Mouse (Mus musculus) layer of hippocampus, postnatal 10 days (tissue): ENCODE measurements around the gene Vps26c. TPM values are rescaled to one million over a fixed set of nuclear protein-coding genes. Genes with fewer than 3 reads are reported as not detected.

Source experiments
- DNase-seq, 2 experiments: peaks; one replicate each; pipeline ENCODE4 v3.0.0; 2021; ENCODE audit warnings: low spot score in 2 of 2
- total RNA-seq, 2 experiments: library from RNA; stranded (reverse); gene quantifications; 2 replicates each; pipeline ENCODE4 v1.2.3; 2021

Vps26c gene
- total RNA-seq, 2 experiments from 2014 or later, result 32.1 to 42.0 TPM

DNA sequence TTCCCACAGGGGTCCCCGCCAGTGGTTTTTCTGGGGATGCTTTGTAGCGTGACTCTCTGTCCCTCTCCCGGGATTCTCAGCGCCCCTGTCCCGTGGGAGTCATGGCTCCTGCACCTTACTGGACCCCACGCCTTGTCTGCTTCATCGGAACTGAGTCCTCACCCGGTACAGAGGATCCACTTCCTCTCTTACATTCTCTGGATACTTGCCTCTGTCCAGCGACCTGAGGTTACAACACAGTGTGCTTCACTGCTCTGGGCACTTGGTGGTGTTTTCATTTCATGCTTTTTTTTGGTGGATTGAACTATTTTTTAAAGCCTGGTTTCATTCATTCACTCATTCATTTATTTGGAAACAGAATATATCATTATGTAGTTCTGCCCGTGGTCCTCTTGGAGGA lies 23.2 kb upstream of the Vps26c start:
- DNase-seq, result no peak

DNA sequence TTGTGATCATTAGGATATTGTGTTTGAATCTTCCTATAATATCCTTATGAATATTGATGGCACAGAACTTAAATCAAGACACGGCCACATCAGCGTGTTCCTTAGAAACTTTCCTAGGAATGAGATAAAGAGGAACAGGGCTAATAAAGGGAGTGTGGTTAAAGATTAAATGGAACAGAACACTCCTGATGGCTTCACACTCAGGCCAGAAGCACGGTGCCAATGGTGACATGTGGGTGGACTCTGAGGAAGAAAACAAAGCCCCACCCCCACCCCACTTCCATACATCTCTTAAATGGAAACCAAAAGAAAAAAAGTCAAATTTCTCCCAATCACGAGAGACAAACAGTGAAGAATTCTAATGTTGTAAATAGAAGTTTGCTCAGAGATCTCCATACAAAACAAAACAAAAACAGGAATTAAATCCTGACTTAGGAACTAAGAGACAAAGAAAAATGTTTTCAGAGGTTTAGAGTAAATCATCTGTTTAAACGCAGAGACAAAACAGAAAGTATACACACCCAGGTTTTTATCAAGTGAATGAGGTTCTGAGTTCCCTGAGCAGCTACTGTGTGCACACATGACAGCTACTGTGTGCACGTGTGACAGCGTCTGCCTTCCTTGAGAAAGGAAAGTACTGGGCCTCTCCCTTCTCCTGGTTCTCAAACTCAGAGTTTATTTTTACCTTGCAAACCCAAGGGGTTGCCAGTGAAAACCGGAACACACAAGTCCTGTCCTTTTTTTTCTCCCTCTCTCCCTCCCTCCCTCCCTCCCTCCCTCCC lies 19.3 kb upstream of the Vps26c start:
- no peak for DNase-seq

DNA sequence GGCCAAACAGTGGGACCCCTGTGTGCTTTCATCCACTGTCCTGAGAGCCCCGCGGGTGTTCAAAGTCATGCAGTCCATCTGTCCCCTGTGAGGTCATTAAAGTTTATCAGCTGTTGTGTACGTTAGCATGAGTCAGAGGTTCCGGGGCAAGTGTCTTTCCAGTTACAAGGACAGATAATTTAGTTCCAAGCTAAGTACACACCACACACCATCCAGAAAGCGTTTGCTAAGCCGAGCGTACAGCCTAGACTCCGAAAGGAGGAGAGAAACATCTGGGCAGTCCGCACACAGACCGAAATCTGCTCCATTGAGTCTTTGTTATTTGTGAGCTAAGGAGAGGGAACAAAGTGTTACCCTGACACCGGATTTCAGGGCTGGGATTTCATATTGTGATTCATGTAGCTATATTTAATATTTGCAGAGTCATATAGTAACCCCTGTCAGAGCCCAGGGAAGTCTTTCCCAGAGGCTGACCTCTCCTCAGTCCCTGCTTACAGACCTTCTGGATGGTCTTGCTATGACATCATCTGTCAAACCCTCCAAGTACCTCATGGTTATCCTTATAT lies 18.0 kb upstream of the Vps26c start:
- DNase-seq, result no peak

DNA sequence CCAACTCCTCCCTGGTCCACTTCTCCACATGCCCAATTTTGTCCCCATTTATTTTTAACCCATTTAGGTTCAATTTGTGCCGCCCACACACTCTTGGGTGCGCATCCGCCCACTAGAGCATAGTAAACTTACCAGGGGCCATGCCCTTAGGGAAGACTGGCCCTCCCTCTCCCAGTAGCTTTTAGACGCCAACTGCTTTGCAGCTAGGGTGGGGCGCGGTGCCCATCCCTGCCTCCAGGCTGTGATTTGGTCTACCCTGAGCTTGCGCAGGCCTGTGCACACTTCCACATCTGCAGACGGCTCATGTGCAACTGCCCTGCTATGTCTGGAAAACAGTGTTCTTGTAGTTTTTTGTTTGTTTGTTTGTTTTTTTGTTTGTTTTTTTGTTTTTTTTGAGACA lies 16.3 kb upstream of the Vps26c start:
- DNase-seq, result no peak

DNA sequence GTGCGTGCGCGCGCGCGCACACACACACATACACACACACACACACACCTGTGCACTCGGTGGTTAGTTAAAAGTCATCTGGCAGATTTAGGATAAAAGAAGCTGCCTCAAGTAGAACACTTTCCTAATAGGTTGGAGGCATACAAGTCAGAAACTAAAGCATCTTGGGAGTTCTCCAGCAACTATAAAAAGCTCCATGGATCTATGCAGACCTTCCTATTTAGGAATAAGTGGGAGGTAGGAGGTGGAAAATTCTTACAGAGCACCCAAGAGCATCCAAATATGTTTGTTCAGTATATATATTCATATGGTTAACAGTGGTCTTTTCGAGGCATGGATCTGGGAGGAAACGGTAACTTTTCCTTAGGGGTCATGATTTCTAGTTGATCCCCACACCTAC lies 13.5 kb upstream of the Vps26c start:
- DNase-seq, result no peak

DNA sequence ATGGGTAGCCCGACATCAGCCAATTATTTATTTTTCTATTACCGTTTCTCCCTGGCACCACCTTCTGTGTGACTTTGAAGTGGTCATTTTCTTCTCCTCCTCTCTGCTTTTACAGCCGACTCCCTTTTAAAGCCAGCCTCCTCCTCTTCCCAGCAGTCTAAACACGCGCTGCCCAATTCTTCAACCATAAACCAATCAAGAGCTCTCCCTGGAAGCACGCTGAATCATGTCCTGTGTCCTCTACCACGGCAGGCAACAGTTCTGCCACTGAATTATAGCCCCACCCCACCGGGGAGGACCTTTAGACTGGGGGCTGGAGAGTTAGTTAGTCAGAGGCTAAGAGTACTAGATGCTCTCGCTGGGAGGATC lies 10.5 kb upstream of the Vps26c start:
- no peak for DNase-seq

DNA sequence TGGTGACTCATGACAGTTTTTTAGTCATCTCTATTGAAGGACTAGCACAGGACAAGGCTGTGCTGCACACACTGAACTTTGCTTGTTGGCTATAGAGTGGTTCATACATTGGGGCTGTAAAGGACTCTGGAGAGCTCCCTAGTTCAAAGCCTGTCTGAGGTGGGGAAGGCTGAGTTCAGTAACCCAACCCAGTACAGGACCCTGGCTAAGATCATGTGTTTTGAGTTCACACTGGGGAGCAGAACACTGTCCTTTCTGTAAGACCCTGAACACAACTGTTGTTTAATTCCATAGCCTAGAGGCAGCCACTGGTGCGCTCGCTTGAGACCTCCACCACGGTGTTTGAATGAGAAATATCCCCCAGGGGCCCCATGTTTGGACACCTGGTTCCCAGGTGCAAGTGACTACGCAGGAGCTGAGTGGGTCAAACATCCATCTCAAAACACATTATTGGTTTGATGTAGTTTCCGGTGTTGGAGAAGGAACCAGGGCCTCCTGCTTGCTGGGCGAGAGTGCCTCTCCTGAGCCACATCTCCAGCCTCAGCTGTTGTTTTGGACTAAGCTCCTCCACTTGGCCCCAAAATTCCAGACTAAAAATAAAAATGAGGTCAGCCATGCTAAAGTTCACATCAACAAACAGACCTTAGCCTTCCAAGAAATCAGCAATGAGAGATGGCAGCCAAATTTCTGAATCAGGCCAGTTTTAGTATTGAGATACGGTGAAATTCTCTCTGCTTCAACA lies 10.0 kb upstream of the Vps26c start:
- no peak for DNase-seq

DNA sequence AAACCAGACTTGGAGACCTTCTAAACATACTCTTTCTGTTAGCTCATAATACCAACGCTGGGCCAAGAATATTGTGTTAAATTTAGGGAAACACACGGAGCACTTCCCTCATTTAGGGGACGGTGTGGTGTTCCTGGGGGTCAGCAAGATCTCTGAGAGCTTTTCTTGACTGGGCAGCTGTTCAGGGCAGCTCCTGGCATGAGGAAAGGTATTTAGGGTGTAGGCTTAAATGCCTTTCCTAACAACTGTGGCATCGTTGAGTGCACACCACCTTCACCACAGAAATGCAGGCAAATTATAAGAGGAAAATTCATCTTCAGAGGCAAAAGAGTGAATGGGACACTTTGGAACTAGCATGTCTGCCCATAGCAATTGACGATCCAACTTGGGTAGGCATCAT lies 9.1 kb upstream of the Vps26c start:
- DNase-seq, result no peak

DNA sequence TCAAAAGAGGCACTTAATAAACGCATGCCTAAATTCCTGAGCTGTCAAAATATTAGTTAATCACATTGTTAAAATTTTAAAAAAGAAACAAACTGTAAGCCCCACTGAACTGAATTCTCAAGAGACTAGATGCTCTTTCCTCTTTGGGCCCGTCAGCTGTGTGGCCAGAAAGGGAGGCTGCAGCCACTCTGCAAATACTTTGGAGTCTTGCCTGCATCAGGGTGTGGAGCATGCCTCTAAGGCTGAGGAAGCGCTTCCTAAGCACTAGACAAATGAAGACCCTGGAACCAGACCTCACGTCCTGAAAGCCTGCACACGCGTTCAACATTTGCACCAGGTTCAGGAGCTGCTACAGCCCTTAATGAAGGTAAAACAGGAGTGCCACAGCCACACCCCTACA lies 7.0 kb upstream of the Vps26c start:
- DNase-seq, result no peak

DNA sequence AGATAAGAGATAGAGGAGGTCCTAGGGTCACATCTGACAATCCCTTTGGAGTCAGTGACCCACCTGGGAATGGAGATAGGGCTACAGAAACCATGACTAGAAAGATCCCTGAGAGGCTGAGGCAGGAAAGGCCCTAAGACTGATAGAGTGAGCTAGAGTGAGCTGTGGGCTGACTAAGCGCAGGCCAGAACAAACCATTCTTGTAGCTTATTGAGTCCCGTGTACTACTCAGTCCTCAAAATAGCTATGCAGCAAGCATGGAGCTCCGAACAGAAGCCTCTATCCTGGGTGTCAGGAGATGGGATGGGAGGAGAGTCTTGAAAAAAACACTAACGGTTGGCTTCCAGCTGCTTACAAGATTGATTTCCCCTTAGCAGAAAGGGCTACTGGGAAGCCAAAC lies 4.6 kb upstream of the Vps26c start:
- DNase-seq, result no peak

DNA sequence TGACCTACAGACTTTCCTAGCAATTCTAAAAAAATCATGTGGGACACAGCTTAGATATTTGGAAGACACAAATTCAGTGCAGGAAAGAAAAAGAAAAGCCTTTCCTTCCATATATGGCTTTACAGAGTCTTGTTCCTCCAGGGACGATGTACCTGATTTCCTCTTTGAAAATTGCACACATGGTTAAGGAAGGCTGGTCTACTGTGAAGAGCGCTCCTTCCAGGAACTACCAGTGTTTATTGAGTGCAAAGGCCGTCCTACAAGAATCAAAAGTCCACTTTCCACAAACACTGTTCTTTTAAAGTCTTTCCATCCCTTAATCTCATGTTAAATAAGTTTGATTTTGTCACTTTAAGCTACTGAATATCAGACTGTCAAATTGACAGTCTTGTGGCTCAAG lies 916 bp upstream of the Vps26c start:
- DNase-seq, result no peak

DNA sequence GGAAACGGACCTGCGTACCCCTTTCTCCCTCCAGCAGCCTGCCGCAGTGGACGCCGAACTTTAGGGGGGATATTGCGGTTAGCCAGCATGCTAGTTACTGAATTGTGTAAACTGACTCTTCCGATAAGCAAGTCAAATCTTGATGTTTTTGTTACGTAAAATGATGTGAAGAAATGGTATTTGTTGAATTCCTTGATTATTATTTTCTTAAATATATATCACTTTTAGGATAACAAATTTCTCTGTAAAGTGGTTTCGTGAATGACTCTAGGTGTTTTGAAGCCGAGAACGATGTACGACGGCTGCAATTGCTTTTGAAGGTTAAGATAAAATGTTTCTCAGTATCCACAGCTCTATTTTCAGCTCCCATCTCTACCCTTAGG lies 513 bp upstream of the Vps26c start:
- no peak for DNase-seq

DNA sequence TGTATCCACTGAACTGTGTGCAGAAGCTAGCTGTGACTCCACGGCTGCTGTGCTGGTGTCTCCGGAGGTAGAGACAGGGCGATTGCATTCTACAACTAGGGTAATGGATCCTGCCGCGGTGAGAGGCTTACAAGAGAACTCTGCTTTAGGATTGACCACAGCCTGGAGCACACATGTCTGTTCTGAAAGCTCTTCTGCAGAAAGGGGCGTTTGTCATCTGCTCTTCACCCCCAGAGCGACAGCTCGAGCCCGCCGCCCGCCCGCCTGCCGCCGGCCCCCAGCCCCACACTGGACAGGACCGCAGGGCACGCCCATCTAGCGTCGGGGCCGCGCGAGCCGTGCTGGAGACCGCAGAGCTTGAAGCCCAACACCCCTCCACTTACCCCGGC lies 681 bp downstream of the Vps26c start:
- DNase-seq, result no peak

DNA sequence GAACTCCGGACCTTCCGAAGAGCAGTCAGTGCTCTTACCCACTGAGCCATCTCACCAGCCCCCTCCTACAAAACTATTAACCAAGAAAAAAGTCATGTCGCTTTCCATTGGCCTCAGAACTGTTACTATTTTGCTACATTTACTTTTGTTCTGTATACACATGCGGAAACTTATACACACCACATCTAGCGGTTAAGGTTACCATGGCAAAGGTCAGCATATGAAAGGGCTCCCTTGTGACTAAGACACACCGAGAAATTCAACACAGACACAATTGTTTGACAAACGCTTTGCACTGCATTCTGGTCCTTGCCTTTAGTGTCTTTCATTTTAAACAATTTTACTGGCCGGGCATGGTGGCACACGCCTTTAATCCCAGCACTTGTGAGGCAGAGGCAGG lies 1.9 kb downstream of the Vps26c start:
- no peak for DNase-seq

DNA sequence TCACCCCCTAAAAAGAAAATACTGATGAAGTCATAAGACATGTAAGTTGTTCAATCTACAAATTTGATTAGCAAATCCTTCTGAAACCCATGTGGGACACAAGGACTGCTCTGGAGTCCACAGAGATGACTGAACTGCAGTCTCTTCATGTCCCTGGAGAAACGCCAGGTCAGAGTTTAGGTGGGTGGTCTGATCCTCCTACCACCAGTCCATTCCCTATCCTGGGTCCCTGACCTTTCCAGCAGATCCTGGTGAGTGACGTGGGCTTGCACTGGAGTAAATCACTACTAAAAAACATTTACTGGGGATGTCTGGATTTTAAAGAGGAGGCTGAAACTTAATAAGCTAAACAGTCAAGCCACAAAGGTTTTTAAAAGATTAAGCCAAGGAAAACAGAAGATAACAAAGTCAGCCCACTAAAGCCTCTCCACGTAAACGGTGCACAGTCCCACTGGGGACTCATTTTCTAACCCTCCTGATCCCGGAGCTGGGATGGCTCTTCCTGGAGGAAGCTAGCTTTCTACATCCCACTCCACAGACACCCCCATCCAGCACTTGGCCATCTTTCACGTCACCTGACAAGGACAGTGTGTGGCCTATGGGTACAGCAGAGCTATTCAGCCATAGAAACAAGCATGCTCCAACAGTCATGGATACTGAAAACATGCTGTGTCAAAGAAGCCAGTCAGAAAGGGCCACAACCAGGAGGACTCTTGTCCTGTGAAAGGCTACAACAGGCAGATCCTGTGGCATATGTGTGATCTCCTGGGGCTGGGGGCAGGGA lies 2.8 kb downstream of the Vps26c start:
- DNase-seq, result no peak

DNA sequence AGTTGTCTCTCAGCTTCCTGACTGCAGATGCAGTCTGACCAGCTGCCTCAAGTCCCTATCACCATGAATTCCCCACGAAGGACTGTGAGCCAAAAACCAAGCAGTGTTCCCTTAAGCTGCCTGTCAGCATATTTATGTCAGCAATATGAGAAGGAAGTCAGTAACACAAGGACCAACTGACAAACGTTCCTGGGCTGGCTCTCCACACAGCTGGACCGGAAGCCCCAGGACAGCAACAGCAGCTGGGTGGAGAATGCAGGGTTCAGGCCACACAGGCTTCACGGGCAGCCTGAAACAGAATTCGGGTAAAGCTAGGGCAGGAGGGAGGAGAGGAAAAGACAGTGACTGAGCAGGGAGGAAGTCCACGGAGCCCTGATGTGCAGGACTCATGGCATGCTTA lies 7.6 kb downstream of the Vps26c start:
- no peak for DNase-seq

DNA sequence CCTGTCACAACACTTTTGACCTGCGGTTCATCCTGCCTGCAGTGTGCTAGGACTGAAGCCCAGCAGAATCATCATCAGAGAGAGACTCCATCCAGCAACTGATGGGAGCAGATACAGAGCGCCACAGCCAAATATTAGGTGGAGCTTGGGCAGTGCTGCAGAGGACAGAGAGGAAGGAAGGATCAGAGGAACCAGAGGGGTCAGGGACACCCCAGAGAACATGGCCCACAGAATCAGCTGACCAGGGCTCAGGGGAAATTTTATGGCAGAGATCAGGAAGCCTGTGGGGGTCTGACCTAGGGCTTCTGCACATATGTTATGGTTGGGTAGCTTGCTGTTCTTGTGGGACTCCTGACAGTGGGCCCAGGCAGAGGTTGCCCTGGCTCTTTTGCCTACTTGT lies 9.0 kb downstream of the Vps26c start:
- DNase-seq, result no peak

DNA sequence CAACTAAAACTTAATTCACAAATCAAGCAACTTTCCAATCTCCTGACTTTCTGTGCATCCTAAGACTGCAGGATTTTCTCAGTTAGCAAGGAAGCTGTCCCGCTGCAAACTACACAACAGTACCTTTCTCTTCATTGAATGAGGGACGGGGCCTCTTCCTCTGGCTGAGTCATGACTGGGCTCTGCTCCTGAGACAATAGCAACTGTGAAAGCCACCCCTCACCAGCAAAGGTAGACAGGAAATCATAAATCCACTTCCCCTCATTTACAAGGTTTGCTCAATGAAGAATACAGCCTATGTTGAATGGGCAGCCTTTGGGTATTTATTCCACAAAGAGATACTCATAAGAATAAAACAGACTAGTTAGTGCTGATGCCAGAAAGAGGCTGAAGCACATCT lies 16.6 kb downstream of the Vps26c start:
- no peak for DNase-seq

DNA sequence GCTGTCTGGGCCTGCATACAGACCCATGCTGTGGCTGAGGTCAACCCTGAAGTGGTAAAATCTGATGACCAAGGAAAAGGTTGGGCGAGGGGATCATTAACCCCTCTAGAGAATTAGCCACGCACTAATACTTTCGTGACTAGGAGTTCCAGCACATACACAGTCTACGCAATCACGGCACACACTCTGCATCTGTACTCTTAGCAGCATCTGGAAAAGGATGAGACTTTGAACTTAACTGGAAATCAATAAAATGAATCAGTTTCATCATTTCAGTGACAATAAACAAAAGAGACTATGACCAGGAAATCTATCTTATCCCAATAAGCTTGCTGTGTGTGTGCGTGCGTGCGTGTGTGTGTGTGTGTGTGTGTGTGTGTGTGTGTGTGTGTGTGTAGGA lies 17.9 kb downstream of the Vps26c start:
- DNase-seq, result no peak

DNA sequence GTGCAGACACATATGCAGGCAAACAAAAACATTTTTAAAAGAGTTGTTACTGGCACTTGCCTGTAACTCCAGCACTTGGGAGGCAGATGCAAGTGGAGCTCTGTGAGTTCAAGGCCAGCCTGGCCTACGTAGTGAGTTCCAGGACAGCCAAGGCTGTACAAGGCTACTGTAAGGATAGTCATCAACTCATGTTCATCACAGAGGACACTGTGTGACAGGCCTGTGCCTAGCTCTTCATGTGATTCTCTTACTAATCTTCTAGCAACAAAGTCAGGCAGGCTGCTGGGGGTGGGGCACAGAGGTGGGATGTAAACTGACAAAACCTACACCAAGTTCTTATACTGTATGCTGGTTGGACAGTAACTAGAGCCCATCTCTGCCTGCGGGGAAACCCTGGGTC lies 19.6 kb downstream of the Vps26c start:
- DNase-seq, result no peak

DNA sequence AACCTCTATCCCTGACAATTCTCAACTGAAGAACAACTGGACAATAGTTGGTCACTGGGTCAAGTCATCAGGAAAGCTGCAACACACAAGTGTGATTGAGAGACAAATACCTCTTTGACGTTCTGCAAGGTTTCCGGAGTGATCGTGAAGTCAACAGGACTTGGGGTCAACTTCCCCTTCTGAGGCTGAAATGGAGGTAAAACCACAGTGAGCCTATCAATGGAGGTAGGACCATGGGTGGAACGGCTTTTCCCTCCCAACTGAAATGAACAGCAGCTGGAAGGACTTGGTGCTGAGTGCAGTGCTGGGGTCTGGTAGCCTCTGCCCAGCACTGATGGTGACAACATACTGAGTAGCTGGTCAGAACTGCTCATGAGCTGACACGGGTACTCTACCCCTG lies 22.4 kb downstream of the Vps26c start:
- DNase-seq, result no peak

DNA sequence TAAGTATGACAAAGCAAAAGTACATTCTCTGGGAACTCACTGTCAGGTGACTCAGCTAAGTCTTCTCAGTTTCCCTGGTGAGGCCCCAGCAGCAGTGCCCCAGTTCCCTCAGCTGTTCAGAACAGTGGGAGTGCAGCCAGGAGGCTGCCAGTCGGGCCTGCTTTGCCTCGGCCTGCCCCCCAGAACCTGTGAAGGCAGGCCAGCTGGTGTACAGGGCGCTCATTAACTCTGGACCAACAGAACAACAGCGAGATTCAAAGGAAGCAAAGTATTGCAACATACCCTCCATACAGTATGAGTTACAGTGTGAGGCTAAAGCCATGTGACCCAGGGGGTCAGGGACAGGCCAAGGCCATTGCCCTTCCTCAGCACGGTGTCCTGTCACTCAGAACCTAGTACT lies 28.7 kb downstream of the Vps26c start:
- DNase-seq, result peak; percentile 52 to 60
